Mouse (Mus musculus) midbrain, embryonic 14.5 days (tissue): ENCODE measurements around the gene H1foo. TPM values are rescaled to one million over a fixed set of nuclear protein-coding genes. Genes with fewer than 3 reads are reported as not detected.
A peak's percentile ranks its signal among the peaks of the same experiment; 100 is the strongest.

Experiments used
- ATAC-seq: fragments of 200-750 bp; cut with Nextera tagmentation; 2 replicates; pipeline ENCODE4 v1.8.0; 2017; ENCODE audit warnings: moderate number of reproducible peaks, moderate library complexity; ENCODE audit not compliant: low FRiP score, low TSS enrichment
- DNase-seq: peaks from one replicate; pipeline ENCODE4 v3.0.0-alpha.2; 2015
- H3K27ac ChIP-seq: fragments of 300-500 bp; sonication (generic); replicated peaks from 2 replicates; pipeline ENCODE4 v1.5.1; 2014; ENCODE audit warnings: mild to moderate bottlenecking, low read depth, low read length, moderate library complexity
- H3K27me3 ChIP-seq: fragments of 300-500 bp; sonication (generic); 2 replicates; pipeline ENCODE4 v1.6.1; 2014; ENCODE audit warnings: low read length, control low read depth, mixed read lengths; ENCODE audit not compliant: control insufficient read depth, insufficient read depth
- H3K36me3 ChIP-seq: fragments of 300-500 bp; sonication (generic); 2 replicates; pipeline ENCODE4 v1.6.1; 2014; ENCODE audit warnings: low read length, control low read depth; ENCODE audit not compliant: control insufficient read depth, insufficient read depth
- H3K4me1 ChIP-seq: fragments of 300-500 bp; sonication (generic); 2 replicates; pipeline ENCODE4 v1.6.1; 2014; ENCODE audit warnings: mild to moderate bottlenecking, antibody characterized with exemption, low read length, control low read depth; ENCODE audit not compliant: control insufficient read depth, insufficient read depth
- H3K4me2 ChIP-seq: fragments of 300-500 bp; sonication (generic); 2 replicates; pipeline ENCODE4 v1.6.1; 2014; ENCODE audit warnings: mild to moderate bottlenecking, low read length, moderate library complexity
- H3K4me3 ChIP-seq: fragments of 300-500 bp; sonication (generic); replicated peaks from 2 replicates; pipeline ENCODE4 v1.5.1; 2014; ENCODE audit warnings: low read depth, low read length
- H3K9ac ChIP-seq: fragments of 300-500 bp; sonication (generic); replicated peaks from 2 replicates; pipeline ENCODE4 v1.6.1; 2014; ENCODE audit warnings: mild to moderate bottlenecking, low read length, moderate library complexity
- H3K9me3 ChIP-seq: fragments of 300-500 bp; sonication (generic); 2 replicates; pipeline ENCODE4 v1.6.1; 2016; ENCODE audit warnings: low read length, control low read depth, mixed read lengths; ENCODE audit not compliant: control insufficient read depth
- WGBS: fragments of 180-500 bp; shearing (Covaris S2); extraction: QIAGEN DNeasy Blood & Tissue Kit; methylation state at CpG from one replicate; pipeline ENCODE4 v1.1.7; 2014; 5-methylcytosine and 5-hydroxymethylcytosine counted together
- polyA plus RNA-seq: library from polyadenylated mRNA; unstranded; fragments of >200 nt; fragmentation: Nextera tagmentation; extraction: Ambion mirVana; gene quantifications from 2 replicates; pipeline ENCODE4 v1.2.1, GENCODE M21; 2014

Gene H1foo
- polyA plus RNA-seq, 1 experiment from 2014 or later: not detected

- no peak for ATAC-seq
- WGBS: 92% methylated on average over 19 of the region's 19 CpGs
- H3K9ac ChIP-seq: no peak overlapping the region
These were observed 15.6 kb downstream of the H1foo start for GRCm38 (mm10) chr6:115960322-115960721.

GRCm38 (mm10) chr6:115961743-115962142 lies 17.0 kb downstream of the H1foo start:
- Histone ChIP-seq H3K4me1 (0 out of 2 replicates have a peak, but pooled peaks cover 7% of the 10 kb centered on the region), H3K27me3 (no peaks in the 10 kb centered on the region), H3K36me3 (no peaks in the 10 kb centered on the region), H3K27ac (no peak overlapping the region), H3K9ac (no peak overlapping the region), H3K9me3 (no peaks in the 10 kb centered on the region), H3K4me3 (no peak overlapping the region), H3K4me2 (no peak overlapping the region)
- ATAC-seq (no peak), DNase-seq (no peak)
- 79% methylated on average over 3 of the region's 3 CpGs for WGBS

More at GRCm38 (mm10) chr6:115960322-115960721, 15.6 kb downstream of the H1foo start:
- H3K4me3 ChIP-seq: no peak overlapping the region
- no peaks in the 10 kb centered on the region for H3K36me3 ChIP-seq
- H3K27ac ChIP-seq: no peak overlapping the region
- no peaks in the 10 kb centered on the region for H3K27me3 ChIP-seq
- H3K4me1 ChIP-seq: 0 out of 2 replicates have a peak, but pooled peaks cover 7% of the 10 kb centered on the region
- H3K9me3 ChIP-seq: no peaks in the 10 kb centered on the region
- no peak for DNase-seq
- no peak overlapping the region for H3K4me2 ChIP-seq

- ATAC-seq (no peak), DNase-seq (no peak)
- Histone ChIP-seq H3K4me2 (no peak overlapping the region), H3K4me1 (no peaks in the 10 kb centered on the region), H3K4me3 (no peak overlapping the region), H3K27ac (no peak overlapping the region), H3K9me3 (no peaks in the 10 kb centered on the region), H3K27me3 (no peaks in the 10 kb centered on the region), H3K9ac (no peak overlapping the region), H3K36me3 (no peaks in the 10 kb centered on the region)
- WGBS: 31% methylated on average over 23 of the region's 23 CpGs
These were observed 17.8 kb downstream of the H1foo start for GRCm38 (mm10) chr6:115962439-115963085.

GRCm38 (mm10) chr6:115963656-115964055 lies 18.9 kb downstream of the H1foo start:
- WGBS: 72% methylated on average over 9 of the region's 9 CpGs
- H3K4me3 ChIP-seq: no peak overlapping the region
- DNase-seq (no peak), ATAC-seq (no peak)
- no peaks in the 10 kb centered on the region for H3K9me3 ChIP-seq
- no peaks in the 10 kb centered on the region for H3K36me3 ChIP-seq
- H3K9ac ChIP-seq: no peak overlapping the region
- no peaks in the 10 kb centered on the region for H3K4me1 ChIP-seq
- H3K4me2 ChIP-seq: no peak overlapping the region
- no peaks in the 10 kb centered on the region for H3K27me3 ChIP-seq
- H3K27ac ChIP-seq: no peak overlapping the region

- Histone ChIP-seq H3K36me3 (no peaks in the 10 kb centered on the region), H3K4me3 (no peak overlapping the region), H3K9ac (no peak overlapping the region), H3K27me3 (no peaks in the 10 kb centered on the region), H3K4me1 (0 out of 2 replicates have a peak, but pooled peaks cover 2% of the 10 kb centered on the region), H3K27ac (no peak overlapping the region), H3K9me3 (no peaks in the 10 kb centered on the region), H3K4me2 (no peak overlapping the region)
- 93% methylated on average over 19 of the region's 19 CpGs for WGBS
- ATAC-seq: no peak
- no peak for DNase-seq
These were observed 21.7 kb downstream of the H1foo start for GRCm38 (mm10) chr6:115966227-115966966.

- H3K27ac ChIP-seq: no peak overlapping the region
- no peak overlapping the region for H3K9ac ChIP-seq
- ATAC-seq (no peak), DNase-seq (no peak)
- no peaks in the 10 kb centered on the region for H3K36me3 ChIP-seq
- no peaks in the 10 kb centered on the region for H3K27me3 ChIP-seq
- 93% methylated on average over 15 of the region's 15 CpGs for WGBS
- H3K4me1 ChIP-seq: peaks cover 11% of the 10 kb centered on the region; the same call in 1 of the 2 replicates
- H3K4me3 ChIP-seq: no peak overlapping the region
- H3K9me3 ChIP-seq: no peaks in the 10 kb centered on the region
- H3K4me2 ChIP-seq: no peak overlapping the region
These were observed 22.6 kb downstream of the H1foo start for GRCm38 (mm10) chr6:115967291-115967880.

- Histone ChIP-seq H3K4me1 (peaks cover 17% of the 10 kb centered on the region; the same call in 1 of the 2 replicates), H3K9me3 (no peaks in the 10 kb centered on the region), H3K27me3 (no peaks in the 10 kb centered on the region), H3K27ac (no peak overlapping the region), H3K36me3 (no peaks in the 10 kb centered on the region), H3K4me2 (no peak overlapping the region), H3K9ac (no peak overlapping the region), H3K4me3 (no peak overlapping the region)
- 70% methylated on average over 5 of the region's 5 CpGs for WGBS
- DNase-seq: no peak
- ATAC-seq: no peak
These were observed 23.3 kb downstream of the H1foo start for GRCm38 (mm10) chr6:115968086-115968485.

GRCm38 (mm10) chr6:115968700-115969099 lies 24.0 kb downstream of the H1foo start:
- H3K27me3 ChIP-seq: no peaks in the 10 kb centered on the region
- no peak overlapping the region for H3K4me3 ChIP-seq
- peak; percentile 32; the same call in 1 of the 2 replicates for ATAC-seq
- 0 out of 2 replicates have a peak overlapping the region, but pooled peaks have one; percentile 0 for H3K27ac ChIP-seq
- H3K9me3 ChIP-seq: no peaks in the 10 kb centered on the region
- H3K36me3 ChIP-seq: no peaks in the 10 kb centered on the region
- peaks cover 17% of the 10 kb centered on the region; the same call in 1 of the 2 replicates for H3K4me1 ChIP-seq
- no peak overlapping the region for H3K4me2 ChIP-seq
- WGBS: 62% methylated on average over 6 of the region's 6 CpGs
- no peak overlapping the region for H3K9ac ChIP-seq
- DNase-seq: no peak
